Mouse (Mus musculus) bone marrow macrophage, adult 2 months (primary cell): ENCODE measurements around the gene Fam71a.

ENCODE experiments used
- CTCF ChIP-seq: IDR thresholded peaks from 2 replicates; pipeline ENCODE4 v1.5.1; 2012; ENCODE audit warnings: low read depth, mild to moderate bottlenecking, low read length, moderate library complexity
- POLR2A ChIP-seq: IDR thresholded peaks from 2 replicates; pipeline ENCODE4 v1.6.1; 2012; ENCODE audit warnings: mild to moderate bottlenecking, low read depth, low read length, borderline replicate concordance

- TF ChIP-seq POLR2A (no peak), CTCF (no peak)
Observed at GRCm38 (mm10) chr1:191154314-191154713, 10.3 kb downstream of the Fam71a start.
